Mouse (Mus musculus) lung, embryonic 16.5 days (tissue): ENCODE data around the gene Fam19a2. TPM values are rescaled to one million over a fixed set of nuclear protein-coding genes. Genes with fewer than 3 reads are reported as not detected.

Experiments
- ATAC-seq: fragments of 200-750 bp; cut with Nextera tagmentation; 2 replicates; pipeline ENCODE4 v1.8.0; 2017; ENCODE audit warnings: low read depth, mild to moderate bottlenecking, moderate library complexity
- H3K27ac ChIP-seq: fragments of 300-500 bp; sonication (generic); 2 replicates; pipeline ENCODE4 v1.5.1; 2014; ENCODE audit warnings: mild to moderate bottlenecking, control low read depth, low read length
- H3K27me3 ChIP-seq: fragments of 300-500 bp; sonication (generic); 2 replicates; pipeline ENCODE4 v1.6.1; 2014; ENCODE audit warnings: low read depth, low read length, mixed read lengths; ENCODE audit not compliant: control insufficient read depth, insufficient read depth
- H3K36me3 ChIP-seq: fragments of 300-500 bp; sonication (generic); 2 replicates; pipeline ENCODE4 v1.6.1; 2014; ENCODE audit warnings: low read length; ENCODE audit not compliant: control insufficient read depth, insufficient read depth
- H3K4me1 ChIP-seq: fragments of 300-500 bp; sonication (generic); replicated peaks from 2 replicates; pipeline ENCODE4 v1.6.1; 2014; ENCODE audit warnings: low read length, mixed read lengths; ENCODE audit not compliant: control insufficient read depth, insufficient read depth
- H3K4me2 ChIP-seq: fragments of 300-500 bp; sonication (generic); 2 replicates; pipeline ENCODE4 v1.6.1; 2014; ENCODE audit warnings: low read depth, low read length, control low read depth
- H3K4me3 ChIP-seq: fragments of 300-500 bp; sonication (generic); 2 replicates; pipeline ENCODE4 v1.5.1; 2014; ENCODE audit warnings: mild to moderate bottlenecking, low read length, control low read depth
- H3K9ac ChIP-seq: fragments of 300-500 bp; sonication (generic); 2 replicates; pipeline ENCODE4 v1.6.1; 2014; ENCODE audit warnings: low read length, control low read depth
- H3K9me3 ChIP-seq: fragments of 300-500 bp; sonication (generic); 2 replicates; pipeline ENCODE4 v1.6.1; 2016; ENCODE audit warnings: low read length; ENCODE audit not compliant: control insufficient read depth
- WGBS: fragments of 180-500 bp; shearing (Covaris S2); extraction: QIAGEN DNeasy Blood & Tissue Kit; methylation state at CpG from one replicate; pipeline ENCODE4 v1.1.7; 2014; 5-methylcytosine and 5-hydroxymethylcytosine counted together
- polyA plus RNA-seq: library from polyadenylated mRNA; unstranded; fragments of >200 nt; fragmentation: Nextera tagmentation; extraction: Ambion mirVana; gene quantifications from 2 replicates; pipeline ENCODE4 v1.2.1, GENCODE M21; 2015

The Fam19a2 gene
- polyA plus RNA-seq, 1 experiment from 2014 or later: 1.8 TPM

DNA sequence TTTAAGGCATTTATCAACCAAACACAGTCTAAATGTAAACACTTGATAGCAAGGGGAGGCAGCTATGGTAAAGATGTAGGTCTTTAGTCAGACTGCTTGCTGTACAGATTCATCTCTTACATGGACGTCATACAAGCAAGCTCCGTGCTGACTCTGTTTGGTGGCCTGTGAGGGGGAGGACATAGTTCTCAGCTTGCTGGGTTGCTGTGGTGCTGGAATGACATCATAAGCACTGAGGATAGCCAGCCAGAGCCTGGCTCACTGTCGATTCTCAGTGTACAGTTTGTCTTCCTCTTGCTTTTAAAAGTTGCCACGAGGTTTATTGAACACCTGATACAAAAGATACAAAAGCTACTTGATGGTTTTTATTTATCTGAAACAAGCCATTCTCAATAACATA lies 100.8 kb downstream of the Fam19a2 start:
- Histone ChIP-seq H3K4me3 (no peak overlapping the region), H3K9ac (no peak overlapping the region), H3K27ac (no peak overlapping the region), H3K4me2 (no peak overlapping the region), H3K4me1 (no peaks in the 10 kb centered on the region), H3K27me3 (no peaks in the 10 kb centered on the region), H3K36me3 (no peaks in the 10 kb centered on the region), H3K9me3 (no peaks in the 10 kb centered on the region)
- ATAC-seq: no peak
- 40% methylated on average over 4 of the region's 4 CpGs for WGBS

DNA sequence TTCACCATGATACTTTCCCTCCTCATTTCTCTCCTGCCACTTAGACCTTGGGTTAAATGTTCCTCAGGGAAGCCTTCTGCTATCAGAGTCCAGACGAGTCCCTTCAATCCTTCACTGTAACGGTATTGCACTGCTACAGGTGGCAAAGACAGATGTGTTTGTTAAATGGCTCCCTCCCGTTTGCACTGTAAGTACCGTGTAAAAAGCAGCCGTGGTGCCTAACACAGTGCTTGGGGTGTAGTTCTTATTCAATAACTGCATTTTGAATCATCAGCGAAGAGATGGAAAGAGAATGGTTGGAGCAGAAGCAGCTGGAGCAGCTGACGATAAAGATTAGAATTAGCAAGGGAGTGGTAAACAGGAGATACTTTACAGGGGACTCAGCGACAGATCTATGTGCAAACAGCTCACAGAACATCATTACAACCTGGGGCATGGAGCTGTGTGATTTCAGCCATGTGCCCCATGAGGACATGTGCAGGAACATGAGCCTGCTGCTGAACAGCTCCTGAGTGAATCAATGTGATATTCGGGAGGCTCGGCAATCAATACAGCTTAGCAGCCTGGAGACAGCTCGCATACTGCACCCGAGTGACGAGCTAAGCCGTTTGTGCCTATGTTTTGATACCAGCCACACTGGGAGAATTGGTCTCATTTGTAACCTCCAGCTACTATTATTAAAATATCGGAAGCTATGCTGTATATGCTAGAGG lies 103.5 kb downstream of the Fam19a2 start:
- Histone ChIP-seq H3K4me2 (no peak overlapping the region), H3K9me3 (no peaks in the 10 kb centered on the region), H3K9ac (no peak overlapping the region), H3K27ac (no peak overlapping the region), H3K4me3 (no peak overlapping the region), H3K36me3 (no peaks in the 10 kb centered on the region), H3K4me1 (no peaks in the 10 kb centered on the region), H3K27me3 (no peaks in the 10 kb centered on the region)
- WGBS: 70% methylated on average over 15 of the region's 15 CpGs
- ATAC-seq: no peak

DNA sequence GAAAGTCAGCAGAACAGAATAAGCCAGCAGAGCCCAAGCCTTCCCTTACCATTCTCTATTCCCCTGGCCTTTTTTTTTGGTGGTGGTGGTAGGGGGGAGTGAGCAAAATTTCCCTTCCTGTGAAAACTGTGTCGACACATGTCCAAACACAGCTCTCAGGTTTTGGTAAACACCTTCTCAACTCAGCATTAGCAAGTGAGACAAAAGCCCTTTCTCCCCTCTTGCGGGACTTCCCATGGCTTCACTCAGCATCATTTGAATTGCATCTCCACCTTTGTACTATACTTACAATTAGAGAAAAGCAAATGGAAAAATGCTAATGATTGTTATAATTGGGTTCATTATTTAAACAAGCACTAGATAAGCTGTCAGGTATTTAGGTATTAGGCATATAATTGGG lies 119.5 kb downstream of the Fam19a2 start:
- Histone ChIP-seq H3K9ac (no peak overlapping the region), H3K9me3 (no peaks in the 10 kb centered on the region), H3K27me3 (no peaks in the 10 kb centered on the region), H3K4me1 (no peaks in the 10 kb centered on the region), H3K27ac (no peak overlapping the region), H3K4me2 (no peak overlapping the region), H3K36me3 (no peaks in the 10 kb centered on the region), H3K4me3 (no peak overlapping the region)
- 32% methylated on average over 2 of the region's 2 CpGs for WGBS
- no peak for ATAC-seq

DNA sequence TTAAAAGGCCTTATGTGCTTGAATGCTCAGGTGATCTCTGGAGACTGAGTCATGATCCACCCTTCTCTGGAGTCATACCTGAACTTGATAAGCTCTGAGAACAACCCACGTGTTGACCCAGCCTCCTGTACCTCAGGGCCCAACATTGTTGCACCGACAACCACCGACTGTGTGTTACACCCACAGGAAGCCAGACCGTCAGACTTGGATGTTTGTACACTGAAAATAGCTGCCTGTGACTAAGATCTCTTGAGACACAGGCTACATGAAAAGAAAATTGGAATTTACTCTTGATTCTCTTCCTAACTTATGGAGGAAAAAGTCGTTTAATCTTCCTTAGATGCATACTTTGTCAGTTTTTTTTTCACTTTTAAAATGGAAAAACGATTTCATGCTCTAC lies 121.8 kb downstream of the Fam19a2 start:
- Histone ChIP-seq H3K36me3 (no peaks in the 10 kb centered on the region), H3K4me2 (no peak overlapping the region), H3K9ac (no peak overlapping the region), H3K27me3 (no peaks in the 10 kb centered on the region), H3K27ac (no peak overlapping the region), H3K4me3 (no peak overlapping the region), H3K9me3 (no peaks in the 10 kb centered on the region), H3K4me1 (no peaks in the 10 kb centered on the region)
- ATAC-seq: no peak
- WGBS: 62% methylated on average over 6 of the region's 6 CpGs

DNA sequence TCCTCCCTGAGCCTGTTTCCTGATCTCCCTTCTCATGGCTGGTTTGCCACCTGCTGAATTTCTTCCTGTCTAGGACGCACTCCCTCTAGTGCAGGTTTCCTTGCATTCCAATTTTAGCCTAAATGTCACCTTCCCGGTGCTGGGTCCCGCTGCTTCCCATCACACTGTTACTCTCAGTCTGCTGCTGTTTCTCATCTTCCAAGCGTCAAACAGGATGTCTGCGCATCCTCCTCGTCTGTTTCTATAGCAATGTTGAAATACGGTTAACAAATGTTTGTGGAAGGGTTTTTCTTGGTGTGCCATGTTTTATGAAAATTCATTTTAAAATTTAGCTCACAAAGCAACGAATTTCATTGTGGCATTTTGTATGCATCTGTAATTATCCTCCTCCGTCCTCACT lies 131.6 kb downstream of the Fam19a2 start:
- no peak overlapping the region for H3K27ac ChIP-seq
- no peaks in the 10 kb centered on the region for H3K9me3 ChIP-seq
- H3K27me3 ChIP-seq: no peaks in the 10 kb centered on the region
- no peaks in the 10 kb centered on the region for H3K4me1 ChIP-seq
- ATAC-seq: no peak
- H3K4me3 ChIP-seq: no peak overlapping the region
- no peak overlapping the region for H3K9ac ChIP-seq
- no peaks in the 10 kb centered on the region for H3K36me3 ChIP-seq
- 69% methylated on average over 9 of the region's 9 CpGs for WGBS
- no peak overlapping the region for H3K4me2 ChIP-seq

DNA sequence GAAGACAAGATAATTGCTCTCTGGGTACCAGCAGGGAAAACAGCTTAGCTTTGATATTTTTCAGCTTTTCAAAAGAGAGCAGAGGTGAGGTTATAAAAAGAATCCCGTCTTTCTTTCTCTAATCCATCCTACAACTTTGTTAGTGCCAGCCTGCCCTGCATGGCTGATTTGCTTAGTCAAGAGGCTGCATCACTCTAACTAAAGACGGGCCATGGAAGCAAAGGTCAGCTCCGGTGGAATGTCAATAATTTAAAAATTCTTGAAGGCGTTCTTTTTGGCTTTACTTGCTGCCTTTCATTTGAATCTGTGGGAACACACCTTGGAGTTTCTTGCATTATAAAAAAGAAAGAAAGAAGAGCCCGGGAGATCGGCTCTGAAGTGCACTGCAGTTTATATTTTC lies 134.3 kb downstream of the Fam19a2 start:
- Histone ChIP-seq H3K4me2 (no peak overlapping the region), H3K9ac (no peak overlapping the region), H3K36me3 (no peaks in the 10 kb centered on the region), H3K9me3 (no peaks in the 10 kb centered on the region), H3K4me1 (no peaks in the 10 kb centered on the region), H3K4me3 (no peak overlapping the region), H3K27me3 (no peaks in the 10 kb centered on the region), H3K27ac (no peak overlapping the region)
- ATAC-seq: no peak
- 29% methylated on average over 6 of the region's 6 CpGs for WGBS

DNA sequence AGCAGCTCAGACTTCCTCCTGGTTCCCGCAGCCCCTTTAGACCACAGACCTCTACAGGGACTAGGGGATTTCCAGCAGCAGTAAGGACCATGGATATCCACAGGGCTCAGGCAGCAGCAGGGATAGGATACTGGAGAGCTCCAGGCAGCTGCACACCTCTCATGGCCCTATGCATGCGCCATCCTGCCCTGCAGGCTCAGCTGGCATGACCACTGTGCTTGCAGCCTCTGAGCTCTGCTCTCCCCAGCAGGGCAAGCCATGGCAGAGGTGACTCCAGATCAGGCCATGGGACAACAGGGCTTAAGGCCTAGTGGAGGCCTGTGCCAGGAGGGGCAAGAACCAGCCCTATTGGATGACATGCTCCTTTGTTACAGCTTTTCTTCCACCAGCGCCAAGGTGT lies 137.4 kb downstream of the Fam19a2 start:
- H3K36me3 ChIP-seq: no peaks in the 10 kb centered on the region
- H3K9ac ChIP-seq: no peak overlapping the region
- no peak for ATAC-seq
- no peak overlapping the region for H3K4me2 ChIP-seq
- no peak overlapping the region for H3K27ac ChIP-seq
- H3K4me1 ChIP-seq: no peaks in the 10 kb centered on the region
- 89% methylated on average over 3 of the region's 3 CpGs for WGBS
- no peak overlapping the region for H3K4me3 ChIP-seq
- no peaks in the 10 kb centered on the region for H3K27me3 ChIP-seq
- H3K9me3 ChIP-seq: no peaks in the 10 kb centered on the region

DNA sequence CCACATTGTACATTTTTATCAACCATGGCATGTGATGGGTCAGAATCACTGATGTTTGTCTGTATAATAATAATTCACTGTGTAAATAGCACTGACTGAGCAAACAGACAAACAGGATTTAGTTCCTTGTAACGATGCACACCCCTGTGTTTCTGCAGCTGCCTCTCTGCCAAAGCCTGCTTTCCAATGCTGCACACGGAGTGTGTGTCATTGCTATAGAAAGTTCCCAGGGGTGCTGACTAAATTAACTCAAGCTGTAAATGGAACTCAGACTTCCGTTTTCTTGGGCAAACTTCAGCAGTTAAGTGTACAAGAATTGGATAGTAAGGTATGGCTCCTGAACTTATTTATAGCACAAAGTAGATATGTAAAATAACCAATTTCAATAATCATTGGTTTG lies 138.7 kb downstream of the Fam19a2 start:
- Histone ChIP-seq H3K36me3 (no peaks in the 10 kb centered on the region), H3K27me3 (no peaks in the 10 kb centered on the region), H3K4me2 (no peak overlapping the region), H3K9me3 (no peaks in the 10 kb centered on the region), H3K4me3 (no peak overlapping the region), H3K27ac (no peak overlapping the region), H3K4me1 (no peaks in the 10 kb centered on the region), H3K9ac (no peak overlapping the region)
- 76% methylated on average over 3 of the region's 3 CpGs for WGBS
- ATAC-seq: no peak

DNA sequence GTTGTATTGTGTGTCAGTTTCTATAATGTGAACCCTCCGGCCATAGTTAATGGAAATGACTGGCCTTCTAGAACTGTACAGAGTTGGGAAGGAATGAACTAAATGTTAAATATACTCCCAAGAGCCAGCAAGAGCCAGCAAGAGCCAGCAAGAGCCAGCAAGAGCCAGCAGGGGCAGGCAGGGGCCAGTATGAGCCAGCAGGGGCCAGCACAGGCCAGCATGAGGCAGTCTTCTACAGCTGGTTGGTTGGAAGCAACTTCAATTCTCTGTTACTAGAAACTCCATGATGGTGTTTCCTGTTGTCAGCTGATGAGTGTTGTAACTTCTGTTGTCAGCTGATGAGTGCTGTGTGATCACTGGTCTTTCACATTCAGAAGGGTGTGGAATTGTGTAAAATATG lies 151.2 kb downstream of the Fam19a2 start:
- no peak for ATAC-seq
- Histone ChIP-seq H3K27ac (no peak overlapping the region), H3K27me3 (no peaks in the 10 kb centered on the region), H3K4me1 (no peaks in the 10 kb centered on the region), H3K36me3 (no peaks in the 10 kb centered on the region), H3K4me2 (no peak overlapping the region), H3K4me3 (no peak overlapping the region), H3K9me3 (no peaks in the 10 kb centered on the region), H3K9ac (no peak overlapping the region)
- WGBS: 94% methylated on average over 1 of the region's 1 CpGs

DNA sequence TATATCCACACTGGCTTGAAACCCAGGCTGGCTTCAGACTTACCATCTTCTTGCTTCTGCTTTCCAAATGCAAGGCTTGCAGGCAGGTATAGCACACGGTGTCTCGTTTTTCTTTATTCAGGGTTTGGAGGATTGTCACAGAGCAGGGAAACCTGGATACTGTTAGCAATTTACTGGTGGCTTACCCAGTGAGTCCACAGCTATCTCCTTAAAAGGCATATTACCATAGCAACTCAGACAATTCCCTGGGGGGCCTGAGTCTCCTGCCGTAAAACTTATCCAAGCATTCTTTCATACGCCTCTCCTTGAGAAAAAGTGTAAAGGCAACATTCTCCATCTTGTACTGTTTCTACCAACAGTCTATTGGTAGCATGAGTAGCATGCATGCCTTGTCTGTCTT lies 152.2 kb downstream of the Fam19a2 start:
- no peak for ATAC-seq
- Histone ChIP-seq H3K27me3 (no peaks in the 10 kb centered on the region), H3K36me3 (no peaks in the 10 kb centered on the region), H3K4me2 (no peak overlapping the region), H3K9me3 (no peaks in the 10 kb centered on the region), H3K4me1 (no peaks in the 10 kb centered on the region), H3K4me3 (no peak overlapping the region), H3K9ac (no peak overlapping the region), H3K27ac (no peak overlapping the region)
- 68% methylated on average over 4 of the region's 4 CpGs for WGBS
